Mouse (Mus musculus) intestine, embryonic 16.5 days (tissue): ENCODE data around the gene Kcne3. TPM values are rescaled to one million over a fixed set of nuclear protein-coding genes. Genes with fewer than 3 reads are reported as not detected.

Source experiments
- ATAC-seq: fragments of 200-750 bp; cut with Nextera tagmentation; 2 replicates; pipeline ENCODE4 v1.8.0; 2017; ENCODE audit warnings: moderate TSS enrichment, moderate library complexity
- H3K27ac ChIP-seq: fragments of 300-500 bp; sonication (generic); 2 replicates; pipeline ENCODE4 v1.5.1; 2014; ENCODE audit warnings: mild to moderate bottlenecking, low read length
- H3K27me3 ChIP-seq: fragments of 300-500 bp; sonication (generic); replicated peaks from 2 replicates; pipeline ENCODE4 v1.6.1; 2014; ENCODE audit warnings: low read length, control low read depth, mixed read lengths; ENCODE audit not compliant: control insufficient read depth, insufficient read depth
- H3K36me3 ChIP-seq: fragments of 300-500 bp; sonication (generic); 2 replicates; pipeline ENCODE4 v1.6.1; 2014; ENCODE audit warnings: low read length, control low read depth; ENCODE audit not compliant: control insufficient read depth, insufficient read depth
- H3K4me1 ChIP-seq: fragments of 300-500 bp; sonication (generic); 2 replicates; pipeline ENCODE4 v1.6.1; 2014; ENCODE audit warnings: low read length, control low read depth, mixed read lengths; ENCODE audit not compliant: control insufficient read depth, insufficient read depth
- H3K4me2 ChIP-seq: fragments of 300-500 bp; sonication (generic); 2 replicates; pipeline ENCODE4 v1.6.1; 2014; ENCODE audit warnings: low read depth, low read length, control low read depth
- H3K4me3 ChIP-seq: fragments of 300-500 bp; sonication (generic); 2 replicates; pipeline ENCODE4 v1.5.1; 2014; ENCODE audit warnings: mild to moderate bottlenecking, low read length
- H3K9ac ChIP-seq: fragments of 300-500 bp; sonication (generic); 2 replicates; pipeline ENCODE4 v1.6.1; 2014; ENCODE audit warnings: low read depth, low read length
- H3K9me3 ChIP-seq: fragments of 300-500 bp; sonication (generic); 2 replicates; pipeline ENCODE4 v1.6.1; 2016; ENCODE audit warnings: low read length, control low read depth; ENCODE audit not compliant: control insufficient read depth
- WGBS: fragments of 180-500 bp; shearing (Covaris S2); extraction: QIAGEN DNeasy Blood & Tissue Kit; methylation state at CpG from one replicate; pipeline ENCODE4 v1.1.7; 2014; 5-methylcytosine and 5-hydroxymethylcytosine counted together
- polyA plus RNA-seq: library from polyadenylated mRNA; unstranded; fragments of >200 nt; fragmentation: Nextera tagmentation; extraction: Ambion mirVana; gene quantifications from 2 replicates; pipeline ENCODE4 v1.2.1, GENCODE M21; 2015

The Kcne3 gene
- polyA plus RNA-seq, 1 experiment from 2014 or later: 66.6 TPM

DNA sequence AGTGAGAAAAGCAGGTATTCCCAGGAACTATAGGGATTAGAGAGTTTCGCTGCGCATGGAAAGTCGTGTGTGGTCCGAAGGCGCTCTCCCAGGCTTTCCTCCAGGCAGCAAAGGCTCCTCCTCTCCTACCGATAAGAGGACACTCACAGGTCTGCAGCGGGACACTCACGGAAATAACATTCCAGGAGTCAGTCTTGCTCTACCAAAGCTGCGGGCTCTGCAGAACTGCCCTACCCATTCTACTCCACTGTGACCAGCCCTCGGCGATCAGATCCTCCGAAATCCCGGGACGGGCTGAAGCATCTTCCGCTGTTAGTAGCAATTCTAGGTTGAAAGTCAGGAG lies 2.6 kb downstream of the Kcne3 start:
- ATAC-seq: peak; percentile 62
- H3K4me3 ChIP-seq: peak overlapping the region; percentile 50
- H3K27ac ChIP-seq: peak overlapping the region; percentile 61
- peak overlapping the region; percentile 65 for H3K4me2 ChIP-seq
- no peaks in the 10 kb centered on the region for H3K9me3 ChIP-seq
- no peaks in the 10 kb centered on the region for H3K36me3 ChIP-seq
- 2% methylated on average over 15 of the region's 15 CpGs for WGBS
- H3K4me1 ChIP-seq: peaks cover 15% of the 10 kb centered on the region
- no peaks in the 10 kb centered on the region; the same call in 1 of the 2 replicates for H3K27me3 ChIP-seq
- H3K9ac ChIP-seq: peak overlapping the region; percentile 64

DNA sequence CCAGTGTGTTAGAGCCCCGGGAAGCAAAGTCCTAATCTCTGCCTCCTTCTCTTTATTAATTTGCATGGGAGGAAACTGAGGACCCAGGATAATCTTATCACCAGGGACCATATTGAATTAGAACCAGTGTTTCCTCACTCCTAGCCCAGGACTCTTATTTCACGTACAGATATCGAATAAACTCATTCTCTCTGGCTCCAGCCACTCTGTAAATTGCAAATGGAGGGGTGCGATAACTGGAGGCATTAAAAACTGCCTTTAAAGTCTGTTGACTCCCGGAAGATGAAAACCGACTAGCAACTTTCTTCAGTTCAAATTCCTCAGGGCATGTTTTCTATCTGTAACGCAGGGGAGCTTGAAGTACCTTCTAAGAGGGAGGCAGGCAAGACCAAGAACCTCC lies 3.1 kb downstream of the Kcne3 start:
- peak overlapping the region; percentile 65 for H3K4me2 ChIP-seq
- H3K4me1 ChIP-seq: peaks cover 15% of the 10 kb centered on the region
- H3K9ac ChIP-seq: peak overlapping the region; percentile 64
- H3K27ac ChIP-seq: peak overlapping the region; percentile 61
- H3K9me3 ChIP-seq: no peaks in the 10 kb centered on the region
- no peaks in the 10 kb centered on the region; the same call in 1 of the 2 replicates for H3K27me3 ChIP-seq
- peak overlapping the region; percentile 50 for H3K4me3 ChIP-seq
- no peaks in the 10 kb centered on the region for H3K36me3 ChIP-seq
- no peak for ATAC-seq
- 51% methylated on average over 7 of the region's 7 CpGs for WGBS

DNA sequence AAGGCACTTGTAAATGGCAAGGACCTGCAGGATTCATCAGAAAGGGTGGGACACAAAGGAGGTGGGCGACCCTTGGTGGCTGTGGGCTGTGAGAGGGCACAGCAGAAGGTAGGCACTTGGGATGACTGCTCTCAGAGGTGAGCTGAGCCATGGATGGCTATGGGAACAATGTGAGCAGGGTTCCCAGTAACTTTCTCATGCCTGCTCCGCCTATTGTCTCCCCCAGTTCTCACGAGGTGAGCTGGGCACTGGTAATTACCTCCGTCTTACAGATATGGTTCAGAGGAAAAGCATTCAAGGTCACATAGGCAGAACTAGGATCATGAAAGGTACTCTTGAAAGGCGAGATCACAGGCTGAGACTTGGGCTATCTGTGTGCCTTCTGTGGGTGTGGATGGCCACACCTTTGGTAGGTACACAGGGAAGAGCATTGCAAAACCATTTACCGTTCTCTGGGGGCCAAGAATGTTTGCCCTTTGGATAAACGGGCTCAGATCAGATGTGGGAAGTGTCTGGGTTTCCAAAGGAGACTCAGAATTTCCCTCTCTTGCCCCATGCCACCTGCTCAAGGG lies 3.6 kb downstream of the Kcne3 start:
- Histone ChIP-seq H3K9me3 (no peaks in the 10 kb centered on the region), H3K9ac (peak overlapping the region; percentile 64), H3K4me3 (peak overlapping the region; percentile 50), H3K27me3 (no peaks in the 10 kb centered on the region; the same call in 1 of the 2 replicates), H3K36me3 (no peaks in the 10 kb centered on the region), H3K4me2 (peak overlapping the region; percentile 65), H3K4me1 (peaks cover 15% of the 10 kb centered on the region), H3K27ac (peak overlapping the region; percentile 61)
- ATAC-seq: peak; percentile 88
- 50% methylated on average over 7 of the region's 7 CpGs for WGBS

- no peaks in the 10 kb centered on the region; the same call in 1 of the 2 replicates for H3K27me3 ChIP-seq
- H3K4me3 ChIP-seq: no peak overlapping the region
- no peaks in the 10 kb centered on the region for H3K36me3 ChIP-seq
- WGBS: 82% methylated on average over 2 of the region's 2 CpGs
- peaks cover 13% of the 10 kb centered on the region for H3K4me1 ChIP-seq
- H3K4me2 ChIP-seq: peak overlapping the region; percentile 65
- H3K9me3 ChIP-seq: no peaks in the 10 kb centered on the region
- ATAC-seq: no peak
- no peak overlapping the region for H3K9ac ChIP-seq
- peak overlapping the region; percentile 60; the same call in 1 of the 2 replicates for H3K27ac ChIP-seq
Measured at GRCm38 (mm10) chr7:100181176-100181575, 4.9 kb downstream of the Kcne3 start.

GRCm38 (mm10) chr7:100181614-100182013 lies 5.3 kb downstream of the Kcne3 start:
- Histone ChIP-seq H3K36me3 (no peaks in the 10 kb centered on the region), H3K9me3 (no peaks in the 10 kb centered on the region), H3K27ac (no peak overlapping the region), H3K4me2 (peak overlapping the region; percentile 65; the same call in 1 of the 2 replicates), H3K4me1 (peaks cover 13% of the 10 kb centered on the region), H3K4me3 (no peak overlapping the region), H3K27me3 (no peaks in the 10 kb centered on the region; the same call in 1 of the 2 replicates), H3K9ac (no peak overlapping the region)
- 71% methylated on average over 3 of the region's 3 CpGs for WGBS
- no peak for ATAC-seq

- WGBS: 73% methylated on average over 3 of the region's 3 CpGs
- Histone ChIP-seq H3K4me3 (no peak overlapping the region), H3K4me1 (peaks cover 13% of the 10 kb centered on the region), H3K9ac (no peak overlapping the region), H3K27ac (no peak overlapping the region), H3K9me3 (no peaks in the 10 kb centered on the region), H3K4me2 (no peak overlapping the region), H3K27me3 (no peaks in the 10 kb centered on the region; the same call in 1 of the 2 replicates), H3K36me3 (no peaks in the 10 kb centered on the region)
- ATAC-seq: no peak
Measured at GRCm38 (mm10) chr7:100182388-100182787, 6.1 kb downstream of the Kcne3 start.

- no peak for ATAC-seq
- Histone ChIP-seq H3K4me3 (no peak overlapping the region), H3K36me3 (no peaks in the 10 kb centered on the region), H3K9me3 (no peaks in the 10 kb centered on the region), H3K9ac (no peak overlapping the region), H3K4me1 (no peaks in the 10 kb centered on the region), H3K4me2 (no peak overlapping the region), H3K27ac (no peak overlapping the region), H3K27me3 (no peaks in the 10 kb centered on the region)
- WGBS: 22% methylated on average over 7 of the region's 7 CpGs
Measured at GRCm38 (mm10) chr7:100187601-100188000, 11.3 kb downstream of the Kcne3 start.

GRCm38 (mm10) chr7:100190167-100190566 lies 13.9 kb downstream of the Kcne3 start:
- ATAC-seq: no peak
- no peaks in the 10 kb centered on the region for H3K4me1 ChIP-seq
- H3K36me3 ChIP-seq: no peaks in the 10 kb centered on the region
- no peak overlapping the region for H3K27ac ChIP-seq
- H3K9ac ChIP-seq: no peak overlapping the region
- no peaks in the 10 kb centered on the region for H3K9me3 ChIP-seq
- H3K4me3 ChIP-seq: no peak overlapping the region
- 60% methylated on average over 4 of the region's 4 CpGs for WGBS
- H3K27me3 ChIP-seq: no peaks in the 10 kb centered on the region
- H3K4me2 ChIP-seq: no peak overlapping the region

- no peaks in the 10 kb centered on the region for H3K4me1 ChIP-seq
- H3K4me3 ChIP-seq: no peak overlapping the region
- ATAC-seq: peak; percentile 60; the same call in 1 of the 2 replicates
- H3K27me3 ChIP-seq: no peaks in the 10 kb centered on the region
- no peak overlapping the region for H3K4me2 ChIP-seq
- H3K9ac ChIP-seq: no peak overlapping the region
- H3K9me3 ChIP-seq: no peaks in the 10 kb centered on the region
- no peaks in the 10 kb centered on the region for H3K36me3 ChIP-seq
- H3K27ac ChIP-seq: no peak overlapping the region
- 4% methylated on average over 4 of the region's 4 CpGs for WGBS
Measured at GRCm38 (mm10) chr7:100190778-100191177, 14.5 kb downstream of the Kcne3 start.

DNA sequence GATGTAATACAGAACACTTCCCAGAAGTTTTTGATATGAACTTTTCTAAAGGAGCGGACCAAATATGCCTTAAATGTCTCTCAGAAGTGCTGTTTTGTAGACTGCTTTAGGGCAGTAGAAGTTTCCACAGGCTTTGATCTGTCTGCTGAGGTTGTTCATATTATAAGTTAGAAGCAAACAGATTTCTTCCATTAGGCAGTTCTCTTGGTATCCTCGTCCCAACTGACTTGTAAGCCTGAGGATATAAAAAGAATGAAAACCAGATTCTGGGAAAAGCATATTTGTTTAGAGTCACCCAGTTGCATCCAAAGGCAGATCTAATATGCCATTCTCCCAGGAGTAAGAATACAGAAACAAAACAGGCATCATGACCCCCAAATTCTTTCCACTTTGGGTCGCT lies 24.9 kb downstream of the Kcne3 start:
- H3K4me3 ChIP-seq: no peak overlapping the region
- H3K27me3 ChIP-seq: no peaks in the 10 kb centered on the region
- no peak overlapping the region for H3K27ac ChIP-seq
- WGBS: 88% methylated on average over 3 of the region's 3 CpGs
- H3K4me1 ChIP-seq: no peaks in the 10 kb centered on the region
- no peaks in the 10 kb centered on the region for H3K36me3 ChIP-seq
- no peak overlapping the region for H3K4me2 ChIP-seq
- ATAC-seq: no peak
- no peaks in the 10 kb centered on the region for H3K9me3 ChIP-seq
- H3K9ac ChIP-seq: no peak overlapping the region
